Mouse (Mus musculus): ENCODE measurements around the gene Sun2. TPM values are rescaled to one million over a fixed set of nuclear protein-coding genes. Genes with fewer than 3 reads are reported as not detected.

Gene Sun2
- polyA plus RNA-seq, 1 experiment from 2014 or later = 2.2 TPM

GRCm38 (mm10) chr15:79763601-79764246 lies 21.4 kb upstream of the Sun2 start:
- Histone ChIP-seq H3K9ac (ENCODE audit: low read length) (no peak overlapping the region; the same call in 1 of the 2 replicates), H3K4me1 (replicated peaks; ENCODE audit: control insufficient read depth, insufficient read depth) (peaks cover 5% of the 10 kb centered on the region; the same call in 1 of the 2 replicates), H3K4me2 (replicated peaks; ENCODE audit: low read depth) (no peak overlapping the region), H3K9me3 (ENCODE audit: control insufficient read depth, low read length) (no peaks in the 10 kb centered on the region), H3K36me3 (ENCODE audit: control insufficient read depth, insufficient read depth, low read length) (peaks cover 4% of the 10 kb centered on the region; the same call in 1 of the 2 replicates), H3K27ac (replicated peaks) (no peak overlapping the region), H3K4me3 (ENCODE audit: low read depth, low read length) (no peak overlapping the region), H3K27me3 (ENCODE audit: control insufficient read depth, insufficient read depth, low read length) (no peaks in the 10 kb centered on the region)
- ATAC-seq (ENCODE audit: low FRiP score, low TSS enrichment) (no peak), DNase-seq (ENCODE audit: low spot score) (no peak)
- 83% methylated on average over 7 of the region's 7 CpGs for WGBS
- TF ChIP-seq EP300 (optimal IDR thresholded peaks at IDR 0.05) = no peak

DNA sequence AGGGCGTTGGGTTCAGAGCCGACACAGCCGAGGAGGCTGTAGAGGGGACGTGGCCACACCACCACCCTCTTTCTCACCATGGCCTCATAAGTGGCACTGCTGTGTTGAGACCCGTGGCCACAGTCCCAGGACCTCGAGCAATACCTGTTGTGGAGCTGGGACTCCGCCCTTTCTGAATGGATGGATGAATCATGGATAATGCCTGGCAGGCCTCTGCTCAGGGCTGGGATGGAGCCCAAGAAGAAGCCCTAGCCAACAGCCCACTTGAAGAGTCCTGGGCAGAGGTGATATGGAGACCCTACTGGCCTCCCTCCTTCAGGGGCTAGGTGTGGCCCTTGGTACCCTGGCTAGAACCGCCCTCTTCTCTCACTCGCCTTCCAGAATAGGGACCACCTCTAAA lies 20.7 kb upstream of the Sun2 start:
- Histone ChIP-seq H3K4me3 (ENCODE audit: low read depth, low read length) (no peak overlapping the region), H3K4me1 (replicated peaks; ENCODE audit: control insufficient read depth, insufficient read depth) (peaks cover 5% of the 10 kb centered on the region; the same call in 1 of the 2 replicates), H3K9me3 (ENCODE audit: control insufficient read depth, low read length) (no peaks in the 10 kb centered on the region), H3K36me3 (ENCODE audit: control insufficient read depth, insufficient read depth, low read length) (peaks cover 4% of the 10 kb centered on the region; the same call in 1 of the 2 replicates), H3K4me2 (replicated peaks; ENCODE audit: low read depth) (no peak overlapping the region), H3K27me3 (ENCODE audit: control insufficient read depth, insufficient read depth, low read length) (no peaks in the 10 kb centered on the region), H3K27ac (replicated peaks) (no peak overlapping the region), H3K9ac (ENCODE audit: low read length) (no peak overlapping the region)
- TF ChIP-seq CTCF (IDR thresholded peaks at IDR 0.05; ENCODE audit: low read depth) (no peak), EP300 (optimal IDR thresholded peaks at IDR 0.05) (no peak)
- no peak for ATAC-seq (ENCODE audit: low FRiP score, low TSS enrichment)
- DNase-seq (ENCODE audit: low spot score) = no peak
- WGBS = 88% methylated on average over 9 of the region's 9 CpGs

DNA sequence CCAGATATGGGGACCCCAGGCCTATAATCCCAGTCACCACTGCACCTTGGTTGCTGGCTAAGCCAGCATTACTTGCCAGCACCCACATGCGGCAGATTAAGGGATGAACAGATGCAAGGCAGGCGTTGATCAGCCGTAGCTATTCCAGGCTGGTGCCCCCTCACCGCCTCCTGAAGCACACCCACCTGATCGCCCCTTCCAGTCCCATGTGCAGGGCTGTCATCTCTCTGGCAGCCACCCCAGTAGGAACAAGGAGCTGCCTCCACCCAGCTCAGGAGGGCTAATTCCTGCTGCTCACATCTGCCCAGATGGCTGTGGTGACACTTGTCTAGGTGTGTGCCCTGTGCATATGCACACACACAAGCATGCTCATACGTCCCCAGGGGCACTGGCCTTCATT lies 18.6 kb upstream of the Sun2 start:
- H3K27ac ChIP-seq (replicated peaks) = no peak overlapping the region
- no peak overlapping the region for H3K4me3 ChIP-seq (ENCODE audit: low read depth, low read length)
- DNase-seq (ENCODE audit: low spot score) = no peak
- no peaks in the 10 kb centered on the region for H3K27me3 ChIP-seq (ENCODE audit: control insufficient read depth, insufficient read depth, low read length)
- peaks cover 4% of the 10 kb centered on the region; the same call in 1 of the 2 replicates for H3K36me3 ChIP-seq (ENCODE audit: control insufficient read depth, insufficient read depth, low read length)
- no peak for ATAC-seq (ENCODE audit: low FRiP score, low TSS enrichment)
- H3K9me3 ChIP-seq (ENCODE audit: control insufficient read depth, low read length) = no peaks in the 10 kb centered on the region
- no peak for TF ChIP-seq CTCF (IDR thresholded peaks at IDR 0.05; ENCODE audit: low read depth)
- TF ChIP-seq EP300 (optimal IDR thresholded peaks at IDR 0.05) = no peak
- H3K4me1 ChIP-seq (replicated peaks; ENCODE audit: control insufficient read depth, insufficient read depth) = peaks cover 5% of the 10 kb centered on the region; the same call in 1 of the 2 replicates
- 83% methylated on average over 6 of the region's 6 CpGs for WGBS
- H3K4me2 ChIP-seq (replicated peaks; ENCODE audit: low read depth) = no peak overlapping the region
- H3K9ac ChIP-seq (ENCODE audit: low read length) = no peak overlapping the region

GRCm38 (mm10) chr15:79757118-79757517 lies 14.8 kb upstream of the Sun2 start:
- no peaks in the 10 kb centered on the region for H3K9me3 ChIP-seq (ENCODE audit: control insufficient read depth, low read length)
- no peak overlapping the region for H3K4me2 ChIP-seq (replicated peaks; ENCODE audit: low read depth)
- peaks cover 1% of the 10 kb centered on the region; the same call in 1 of the 2 replicates for H3K36me3 ChIP-seq (ENCODE audit: control insufficient read depth, insufficient read depth, low read length)
- H3K27me3 ChIP-seq (ENCODE audit: control insufficient read depth, insufficient read depth, low read length) = no peaks in the 10 kb centered on the region
- H3K4me3 ChIP-seq (ENCODE audit: low read depth, low read length) = no peak overlapping the region
- no peaks in the 10 kb centered on the region for H3K4me1 ChIP-seq (replicated peaks; ENCODE audit: control insufficient read depth, insufficient read depth)
- DNase-seq (ENCODE audit: low spot score) = no peak
- no peak overlapping the region for H3K27ac ChIP-seq (replicated peaks)
- H3K9ac ChIP-seq (ENCODE audit: low read length) = no peak overlapping the region
- TF ChIP-seq EP300 (optimal IDR thresholded peaks at IDR 0.05) = no peak
- no peak for TF ChIP-seq CTCF (IDR thresholded peaks at IDR 0.05; ENCODE audit: low read depth)
- 92% methylated on average over 3 of the region's 3 CpGs for WGBS
- ATAC-seq (ENCODE audit: low FRiP score, low TSS enrichment) = no peak

DNA sequence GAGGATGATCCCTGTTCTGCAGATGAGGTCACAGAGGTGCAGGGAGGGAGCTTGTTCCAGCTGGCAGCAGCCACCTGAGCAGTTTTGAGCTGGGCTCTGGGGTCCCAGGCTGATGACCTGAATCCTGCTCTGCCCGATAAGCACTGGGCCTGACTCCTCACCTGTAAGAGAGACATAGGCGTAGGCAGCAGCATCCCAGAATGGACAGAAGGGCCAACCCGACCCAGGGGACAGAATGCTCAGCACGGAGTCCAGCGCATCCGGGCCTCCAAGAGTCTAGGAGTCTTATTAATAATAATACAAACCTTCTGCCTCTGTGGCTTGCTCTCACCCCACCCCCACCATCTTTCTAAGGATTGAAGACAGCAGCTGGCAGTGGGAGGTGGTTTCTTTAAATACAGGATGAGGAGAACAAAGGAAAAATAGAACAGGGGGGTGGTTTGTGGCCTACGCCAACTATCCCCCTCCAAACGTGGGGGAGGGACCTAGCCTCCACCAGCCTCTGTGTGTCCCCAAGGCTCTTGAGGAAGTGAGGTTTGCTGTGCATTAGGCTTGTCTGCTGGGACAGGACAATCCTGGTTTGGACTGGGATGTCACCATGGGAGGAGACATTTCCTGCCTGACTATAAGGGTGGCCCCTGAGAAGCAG lies 13.8 kb upstream of the Sun2 start:
- Histone ChIP-seq H3K36me3 (ENCODE audit: control insufficient read depth, insufficient read depth, low read length) (no peaks in the 10 kb centered on the region), H3K9ac (ENCODE audit: low read length) (no peak overlapping the region), H3K4me1 (replicated peaks; ENCODE audit: control insufficient read depth, insufficient read depth) (no peaks in the 10 kb centered on the region), H3K27ac (replicated peaks) (no peak overlapping the region), H3K4me2 (replicated peaks; ENCODE audit: low read depth) (no peak overlapping the region), H3K9me3 (ENCODE audit: control insufficient read depth, low read length) (no peaks in the 10 kb centered on the region), H3K27me3 (ENCODE audit: control insufficient read depth, insufficient read depth, low read length) (no peaks in the 10 kb centered on the region), H3K4me3 (ENCODE audit: low read depth, low read length) (no peak overlapping the region)
- TF ChIP-seq CTCF (IDR thresholded peaks at IDR 0.05; ENCODE audit: low read depth) (no peak), EP300 (optimal IDR thresholded peaks at IDR 0.05) (no peak)
- WGBS = 71% methylated on average over 8 of the region's 8 CpGs
- ATAC-seq (ENCODE audit: low FRiP score, low TSS enrichment) (no peak), DNase-seq (ENCODE audit: low spot score) (no peak)

DNA sequence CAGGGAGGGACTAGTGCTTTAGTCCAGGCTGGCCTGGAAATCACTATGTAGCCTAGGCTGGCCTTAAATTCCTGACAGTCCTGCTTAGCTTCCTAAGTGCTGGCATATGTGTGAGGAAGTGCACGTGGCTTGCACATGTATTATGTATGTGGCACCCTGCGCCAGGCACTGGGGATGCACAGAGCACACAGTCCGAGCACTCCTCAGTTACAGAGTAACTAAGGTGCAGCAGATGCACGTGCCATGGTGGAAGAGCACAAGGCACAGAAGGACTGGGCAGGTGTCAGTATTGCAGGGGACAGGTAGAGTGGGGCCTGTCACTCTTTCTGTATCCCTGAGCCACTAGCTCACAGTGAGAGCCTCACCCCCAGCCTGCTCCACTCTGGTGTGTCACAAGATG lies 12.8 kb upstream of the Sun2 start:
- no peak overlapping the region for H3K4me3 ChIP-seq (ENCODE audit: low read depth, low read length)
- H3K36me3 ChIP-seq (ENCODE audit: control insufficient read depth, insufficient read depth, low read length) = no peaks in the 10 kb centered on the region
- no peak overlapping the region for H3K4me2 ChIP-seq (replicated peaks; ENCODE audit: low read depth)
- H3K9me3 ChIP-seq (ENCODE audit: control insufficient read depth, low read length) = no peaks in the 10 kb centered on the region
- TF ChIP-seq CTCF (IDR thresholded peaks at IDR 0.05; ENCODE audit: low read depth) = no peak
- no peak for TF ChIP-seq EP300 (optimal IDR thresholded peaks at IDR 0.05)
- ATAC-seq (ENCODE audit: low FRiP score, low TSS enrichment) (no peak), DNase-seq (ENCODE audit: low spot score) (no peak)
- H3K9ac ChIP-seq (ENCODE audit: low read length) = no peak overlapping the region
- no peak overlapping the region for H3K27ac ChIP-seq (replicated peaks)
- H3K27me3 ChIP-seq (ENCODE audit: control insufficient read depth, insufficient read depth, low read length) = no peaks in the 10 kb centered on the region
- no peaks in the 10 kb centered on the region for H3K4me1 ChIP-seq (replicated peaks; ENCODE audit: control insufficient read depth, insufficient read depth)
- WGBS = 82% methylated on average over 4 of the region's 4 CpGs
